Mouse (Mus musculus): ENCODE data around the gene Tas2r129.
"Not testable (repeated sequence)": the region's sequence is repeated elsewhere in the genome, so short reads cannot be mapped to it uniquely, and the experiment has no call there.

Gene Tas2r129

DNA sequence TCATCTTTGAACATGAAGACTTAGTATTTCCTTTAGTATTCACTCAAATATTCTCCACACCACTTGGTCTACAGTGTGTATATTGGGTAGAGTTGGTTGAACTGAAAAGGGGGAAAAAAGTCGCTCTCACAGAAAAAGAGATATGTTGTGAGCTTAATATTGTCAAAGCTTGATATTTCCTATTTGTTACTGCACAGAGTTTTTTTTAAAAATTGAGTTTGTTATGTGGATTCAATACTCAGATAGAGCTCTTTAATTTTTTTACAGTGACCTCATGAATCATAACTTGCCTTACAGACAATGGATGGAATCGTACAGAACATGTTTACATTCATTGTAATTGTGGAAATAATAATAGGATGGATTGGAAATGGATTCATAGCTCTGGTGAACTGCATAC, at the start of gene Tas2r129:
Gene Tas2r129, plus strand, starts transcription at position 301 of the 400 bp plus-strand sequence.
- no peak for DNase-seq (ENCODE audit: low read depth, low spot score)

DNA sequence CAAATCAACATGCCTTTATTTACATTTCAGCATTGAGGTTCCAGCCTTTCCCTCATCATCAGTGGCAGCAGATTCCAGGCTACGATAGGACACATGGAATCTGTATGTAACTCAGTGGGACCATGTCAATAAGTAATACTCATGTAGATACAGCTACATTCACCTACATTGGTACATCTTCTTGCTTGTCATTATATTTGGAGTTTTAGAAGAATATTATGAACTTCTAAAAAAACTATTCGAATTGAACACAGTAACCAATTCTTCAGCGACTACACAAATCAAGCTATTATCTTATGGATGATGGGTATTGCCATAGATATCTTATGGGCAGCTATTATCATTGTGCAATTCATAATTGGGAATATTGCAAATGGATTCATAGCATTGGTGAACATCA, 41.6 kb upstream of the Tas2r129 start, which contains the start of gene Tas2r125:
Gene Tas2r125, plus strand, starts transcription at position 301 of the 400 bp plus-strand sequence.
- no peak for DNase-seq (ENCODE audit: low read depth, low spot score)

DNA sequence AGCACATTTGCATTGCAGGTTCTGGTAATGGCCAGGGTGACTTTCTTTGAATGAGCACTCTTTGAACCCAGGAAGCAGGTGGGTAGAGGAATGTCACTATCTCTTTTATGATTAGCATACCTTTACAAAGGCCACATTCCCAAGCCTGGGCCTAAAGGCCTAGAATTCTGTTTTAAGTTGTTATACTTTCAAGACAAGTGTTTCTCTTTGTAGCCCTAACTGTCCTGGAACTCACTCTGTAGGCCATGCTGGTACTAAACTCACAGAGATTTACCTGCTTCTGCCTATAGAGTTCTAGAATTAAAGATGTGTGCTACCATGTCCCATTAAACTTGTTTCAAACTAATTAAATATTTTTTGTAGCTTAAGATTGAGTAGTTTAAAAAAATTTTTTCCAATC, 9.5 kb upstream of the Tas2r129 start:
- not testable (repeated sequence) for DNase-seq (ENCODE audit: low read depth, low spot score)

DNA sequence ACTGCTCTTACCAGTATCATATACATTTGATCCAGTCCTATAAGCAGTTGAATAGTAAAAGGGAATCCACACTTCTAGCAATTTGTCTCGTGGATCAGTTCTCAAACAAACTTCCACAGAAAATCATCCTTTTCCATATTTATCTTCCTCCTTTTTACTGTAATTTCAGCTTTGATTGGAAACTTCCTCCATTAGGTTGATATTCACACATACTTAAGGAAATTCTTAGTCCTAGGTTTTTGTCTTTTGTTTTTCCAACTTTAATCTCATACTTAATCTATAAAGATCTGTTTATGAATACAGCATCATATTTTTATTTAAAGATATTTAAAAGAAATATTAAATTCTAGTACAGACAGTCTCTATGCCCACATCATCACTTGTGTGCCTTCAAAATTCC, 6.9 kb downstream of the Tas2r129 start, which contains the start of gene Tas2r131:
Gene Tas2r131, minus strand, starts transcription at position 101 of the 400 bp plus-strand sequence.
- DNase-seq (ENCODE audit: low read depth, low spot score) = no peak

DNA sequence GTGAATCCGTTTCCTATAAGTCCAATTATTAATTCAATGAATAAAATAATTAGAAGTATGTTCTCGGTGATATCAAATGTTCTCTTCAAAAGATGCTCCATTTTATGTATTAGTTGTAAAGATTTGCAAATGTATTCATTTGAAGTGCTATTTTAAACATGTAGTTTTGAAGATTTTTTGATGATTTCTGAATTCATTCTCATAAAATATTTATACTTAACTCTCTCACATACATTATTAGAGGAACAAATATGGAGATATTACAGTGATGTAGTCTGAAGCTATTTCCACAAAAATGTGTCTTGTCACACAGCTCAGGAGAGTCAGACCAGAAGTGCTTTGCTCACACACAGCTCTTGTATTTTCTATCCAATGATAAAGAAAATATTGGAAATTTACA, 30.0 kb downstream of the Tas2r129 start, which contains the start of gene Tas2r109:
Gene Tas2r109, minus strand, starts transcription at position 101 of the 400 bp plus-strand sequence.
- no peak for DNase-seq (ENCODE audit: low read depth, low spot score)

All from telencephalon, adult 2 months (tissue).